Mouse (Mus musculus): ENCODE results near the gene Tbx6.

GRCm38 (mm10) chr7:126758539-126758938 lies 22.7 kb upstream of the Tbx6 start:
- TF ChIP-seq CTCF (IDR thresholded peaks at IDR 0.05; ENCODE audit: low read depth) (no peak), EP300 (optimal IDR thresholded peaks at IDR 0.05) (no peak)
